Mouse (Mus musculus) spleen, adult 2 months (tissue): ENCODE results near the gene Luc7l3. TPM values are rescaled to one million over a fixed set of nuclear protein-coding genes. Genes with fewer than 3 reads are reported as not detected.

Experiments
- DNase-seq, 2 experiments: peaks; one replicate each; pipeline versions ENCODE4 v3.0.0 to v3.0.0-alpha.2; 2012 to 2021; ENCODE audit warnings: low spot score in 2 of 2, low read depth in 1 of 2
- H3K27ac ChIP-seq: fragments of 200-500 bp; 2 replicates; pipeline ENCODE4 v1.5.1; 2012; ENCODE audit warnings: low read length, inconsistent platforms; ENCODE audit not compliant: insufficient read depth
- H3K27me3 ChIP-seq: fragments of 200-500 bp; 2 replicates; pipeline ENCODE4 v1.6.1; 2012; ENCODE audit warnings: mild to moderate bottlenecking, moderate library complexity, low read length, inconsistent platforms; ENCODE audit not compliant: control insufficient read depth, insufficient read depth
- H3K36me3 ChIP-seq: fragments of 200-500 bp; 2 replicates; pipeline ENCODE4 v1.6.1; 2012; ENCODE audit warnings: mild to moderate bottlenecking, low read length, inconsistent platforms; ENCODE audit not compliant: control insufficient read depth, insufficient read depth
- H3K4me1 ChIP-seq: fragments of 200-500 bp; 2 replicates; pipeline ENCODE4 v1.6.1; 2011; ENCODE audit warnings: inconsistent platforms; ENCODE audit not compliant: control insufficient read depth, insufficient read depth, insufficient read length
- H3K4me3 ChIP-seq: fragments of 200-500 bp; 2 replicates; pipeline ENCODE4 v1.5.1; 2011; ENCODE audit warnings: mild to moderate bottlenecking, inconsistent platforms; ENCODE audit not compliant: insufficient read depth, insufficient read length; ENCODE audit errors: extremely low read depth
- CTCF ChIP-seq: fragments of 200-500 bp; IDR thresholded peaks from 2 replicates; pipeline ENCODE4 v1.5.1; 2011; ENCODE audit warnings: mild to moderate bottlenecking, inconsistent platforms; ENCODE audit not compliant: insufficient read depth, insufficient read length, insufficient replicate concordance; ENCODE audit errors: extremely low read depth
- POLR2A ChIP-seq: fragments of 200-500 bp; IDR thresholded peaks from 2 replicates; pipeline ENCODE4 v1.6.1; 2011; ENCODE audit warnings: low read depth, low read length, inconsistent platforms
- WGBS: fragments of 180-500 bp; shearing (Covaris S2); methylation state at CpG from one replicate; pipeline ENCODE4 v1.1.7; 2018; 5-methylcytosine and 5-hydroxymethylcytosine counted together
- polyA plus RNA-seq: library from polyadenylated mRNA; depleted of rRNA; stranded (reverse); fragments of >200 nt; gene quantifications from 2 replicates; pipeline ENCODE4 v1.2.3, GENCODE M21; 2012

Luc7l3 gene
- polyA plus RNA-seq, 1 experiment = 7.3 TPM

DNA sequence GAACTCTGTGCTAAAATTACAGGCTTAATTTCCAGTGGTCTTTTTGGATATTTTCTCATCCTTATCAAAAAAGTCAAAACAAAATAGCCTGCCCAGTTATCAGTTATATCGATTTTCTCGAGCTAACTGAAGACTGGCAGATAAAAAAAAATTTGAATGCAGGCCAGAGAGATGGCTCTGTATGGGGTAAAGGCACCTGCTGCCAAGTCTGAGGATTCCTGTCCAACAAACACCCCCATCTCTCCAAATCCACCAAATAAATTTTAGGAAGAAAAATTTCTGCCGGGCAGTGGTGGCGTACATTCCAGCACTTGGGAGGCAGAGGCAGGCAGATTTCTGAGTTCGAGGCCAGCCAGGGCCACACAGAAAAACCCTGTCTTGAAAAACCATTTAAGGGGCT lies 3.7 kb downstream of the Luc7l3 start:
- peaks cover 7% of the 10 kb centered on the region; the same call in 1 of the 2 replicates for H3K4me1 ChIP-seq

DNA sequence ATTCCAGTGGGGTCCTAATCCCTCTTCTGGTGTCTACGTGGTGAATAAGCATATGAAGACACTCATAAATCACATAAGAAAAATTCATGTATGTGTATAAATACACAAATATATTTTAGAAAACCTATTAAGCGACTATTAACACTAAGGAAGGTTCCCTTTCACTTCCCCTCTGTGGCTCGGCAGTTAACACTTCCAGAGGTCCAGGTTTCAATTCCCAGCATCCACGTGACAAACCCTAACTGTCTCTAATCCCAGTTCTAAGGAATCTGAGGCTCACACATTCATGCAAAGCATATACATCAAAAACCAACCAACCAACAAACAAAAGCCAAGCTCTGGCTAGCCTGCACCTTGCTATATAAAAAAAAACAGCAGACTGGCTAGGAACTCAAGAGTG lies 4.3 kb downstream of the Luc7l3 start:
- H3K27ac ChIP-seq = no peak overlapping the region
- H3K4me1 ChIP-seq = peaks cover 7% of the 10 kb centered on the region; the same call in 1 of the 2 replicates
- no peak for DNase-seq
- H3K36me3 ChIP-seq = no peaks in the 10 kb centered on the region; the same call in 1 of the 2 replicates
- no peaks in the 10 kb centered on the region for H3K27me3 ChIP-seq
- no peak for TF ChIP-seq CTCF
- TF ChIP-seq POLR2A = no peak
- WGBS = 40% methylated on average over 4 of the region's 4 CpGs
- H3K4me3 ChIP-seq = no peak overlapping the region

More for the DNA sequence above, 3.7 kb downstream of the Luc7l3 start:
- H3K36me3 ChIP-seq = no peaks in the 10 kb centered on the region; the same call in 1 of the 2 replicates
- TF ChIP-seq POLR2A = no peak
- no peak for TF ChIP-seq CTCF
- no peak overlapping the region for H3K27ac ChIP-seq
- H3K27me3 ChIP-seq = no peaks in the 10 kb centered on the region
- no peak for DNase-seq
- 76% methylated on average over 5 of the region's 5 CpGs for WGBS
- no peak overlapping the region for H3K4me3 ChIP-seq

DNA sequence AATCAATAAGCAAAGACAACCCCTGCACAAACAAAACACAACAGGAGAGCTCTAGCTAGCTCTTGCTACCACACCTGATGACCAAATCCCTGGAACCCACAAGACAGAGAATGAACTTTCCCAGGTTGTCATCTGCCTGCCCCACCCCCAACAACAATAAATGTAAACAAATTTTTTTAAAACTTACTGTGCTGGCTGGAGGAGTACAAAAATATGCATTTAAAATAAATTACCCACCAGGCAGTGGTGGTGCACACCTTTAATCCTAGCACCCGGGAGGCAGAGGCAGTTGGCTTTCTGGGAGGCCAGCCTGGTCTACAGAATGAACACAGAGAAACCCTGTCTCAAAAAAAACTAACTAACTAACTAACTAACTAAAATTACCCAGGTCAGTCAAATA lies 4.8 kb downstream of the Luc7l3 start:
- no peak overlapping the region for H3K27ac ChIP-seq
- H3K4me1 ChIP-seq = peaks cover 7% of the 10 kb centered on the region; the same call in 1 of the 2 replicates
- DNase-seq = no peak
- H3K27me3 ChIP-seq = no peaks in the 10 kb centered on the region
- H3K4me3 ChIP-seq = no peak overlapping the region
- no peaks in the 10 kb centered on the region; the same call in 1 of the 2 replicates for H3K36me3 ChIP-seq
- TF ChIP-seq POLR2A (no peak), CTCF (no peak)
- WGBS = 55% methylated on average over 1 of the region's 1 CpGs

DNA sequence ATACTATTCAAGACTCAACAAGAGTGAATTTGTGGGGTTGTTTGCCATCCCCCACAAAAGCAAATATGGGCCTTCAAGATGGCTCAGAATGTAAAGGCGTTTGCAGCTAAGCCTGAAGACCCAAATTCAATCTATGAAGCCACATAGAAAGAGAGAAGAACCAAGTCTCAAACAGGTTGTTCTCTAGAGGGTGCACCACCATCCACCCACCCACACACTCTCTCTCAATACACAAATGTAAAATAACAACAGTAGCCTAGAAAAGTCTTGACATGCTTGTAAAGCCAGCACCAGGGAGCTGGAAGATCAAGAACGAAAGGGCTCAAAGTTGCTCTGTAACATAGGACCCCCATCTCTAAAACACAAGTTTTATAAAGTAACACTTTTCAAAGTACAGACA lies 5.3 kb downstream of the Luc7l3 start:
- no peaks in the 10 kb centered on the region; the same call in 1 of the 2 replicates for H3K36me3 ChIP-seq
- no peaks in the 10 kb centered on the region for H3K27me3 ChIP-seq
- H3K4me3 ChIP-seq = no peak overlapping the region
- DNase-seq = no peak
- no peak for TF ChIP-seq POLR2A
- no peak for TF ChIP-seq CTCF
- no peak overlapping the region for H3K27ac ChIP-seq
- H3K4me1 ChIP-seq = peaks cover 7% of the 10 kb centered on the region; the same call in 1 of the 2 replicates
- 83% methylated on average over 2 of the region's 2 CpGs for WGBS

DNA sequence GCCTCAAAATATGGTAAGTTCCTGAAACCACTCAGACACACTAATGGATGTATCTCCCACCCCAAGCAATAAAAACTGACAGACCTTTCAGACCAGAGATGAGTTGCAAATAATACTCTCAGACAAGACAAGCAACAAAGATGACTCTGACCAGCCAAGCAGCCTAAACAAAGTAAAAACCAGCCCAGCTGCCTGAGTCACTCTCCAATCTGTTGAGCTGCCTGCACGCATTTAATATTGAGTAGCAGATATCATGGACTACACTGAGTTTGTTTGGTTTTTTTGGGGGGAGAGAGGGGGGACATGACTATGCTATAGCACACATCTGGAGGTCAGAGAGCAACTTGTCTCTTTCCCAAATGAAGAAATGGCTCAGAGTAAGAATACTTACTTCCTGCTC lies 6.5 kb downstream of the Luc7l3 start:
- Histone ChIP-seq H3K27ac (no peak overlapping the region), H3K36me3 (no peaks in the 10 kb centered on the region; the same call in 1 of the 2 replicates), H3K4me1 (peaks cover 7% of the 10 kb centered on the region; the same call in 1 of the 2 replicates), H3K27me3 (no peaks in the 10 kb centered on the region), H3K4me3 (no peak overlapping the region)
- TF ChIP-seq POLR2A (no peak), CTCF (no peak)
- no peak for DNase-seq
- 71% methylated on average over 1 of the region's 1 CpGs for WGBS

DNA sequence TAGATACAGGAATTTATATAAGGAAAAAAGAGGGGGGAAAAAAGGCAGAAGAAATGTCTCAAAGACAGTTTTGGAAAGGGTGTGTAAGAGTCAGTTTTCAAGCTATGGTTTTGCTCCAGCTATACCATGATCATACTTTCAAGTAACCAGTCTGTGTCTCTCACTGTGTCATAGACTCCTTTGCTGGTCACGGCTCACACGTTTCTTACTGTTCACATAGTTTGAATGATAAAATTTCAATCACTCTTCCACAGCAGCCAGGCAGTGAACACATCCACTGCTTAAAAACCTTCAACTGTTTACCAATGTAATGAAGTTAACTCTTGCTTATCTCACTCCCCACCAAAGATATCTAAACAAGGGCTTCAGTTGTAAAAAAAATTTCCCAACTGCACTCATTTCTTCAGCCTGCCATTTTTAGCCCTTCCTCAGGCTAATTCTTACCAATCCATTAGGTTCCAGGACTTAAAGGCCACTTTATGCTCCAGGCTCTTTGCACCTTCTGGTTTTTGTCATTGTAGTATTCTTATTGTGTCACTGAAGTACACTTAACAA lies 7.6 kb downstream of the Luc7l3 start:
- Histone ChIP-seq H3K36me3 (no peaks in the 10 kb centered on the region; the same call in 1 of the 2 replicates), H3K27me3 (no peaks in the 10 kb centered on the region), H3K4me3 (no peak overlapping the region), H3K4me1 (peaks cover 7% of the 10 kb centered on the region; the same call in 1 of the 2 replicates), H3K27ac (no peak overlapping the region)
- no peak for TF ChIP-seq CTCF
- no peak for TF ChIP-seq POLR2A
- 68% methylated on average over 2 of the region's 2 CpGs for WGBS
- DNase-seq = no peak

DNA sequence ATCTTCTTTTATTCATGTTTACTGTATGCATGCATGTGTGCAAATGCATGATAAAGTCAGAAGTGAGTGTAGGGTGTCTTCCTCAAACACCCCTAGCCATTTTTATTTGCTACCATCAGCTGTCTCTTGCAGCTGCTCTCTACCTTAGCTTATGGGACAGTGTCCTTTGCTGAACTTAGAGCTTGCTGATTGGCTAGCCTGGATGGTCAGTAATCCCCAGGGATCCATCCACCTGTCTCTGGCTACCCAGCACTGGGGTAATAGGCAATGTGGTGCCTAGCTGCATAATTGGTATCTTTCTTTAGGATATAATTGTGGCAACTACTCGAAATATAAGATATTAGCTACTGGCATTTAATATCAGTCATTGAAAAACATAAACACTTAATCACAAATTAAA lies 9.1 kb downstream of the Luc7l3 start:
- 75% methylated on average over 1 of the region's 1 CpGs for WGBS

More for the DNA sequence above, 9.1 kb downstream of the Luc7l3 start:
- no peak overlapping the region for H3K27ac ChIP-seq
- H3K27me3 ChIP-seq = no peaks in the 10 kb centered on the region
- TF ChIP-seq CTCF = no peak
- no peak for TF ChIP-seq POLR2A
- DNase-seq = no peak
- H3K4me3 ChIP-seq = no peak overlapping the region
- peaks cover 7% of the 10 kb centered on the region; the same call in 1 of the 2 replicates for H3K4me1 ChIP-seq
- no peaks in the 10 kb centered on the region; the same call in 1 of the 2 replicates for H3K36me3 ChIP-seq
